Comparison of ENCODE assay signal across 33 mouse cellular contexts in the genomic region with DNA sequence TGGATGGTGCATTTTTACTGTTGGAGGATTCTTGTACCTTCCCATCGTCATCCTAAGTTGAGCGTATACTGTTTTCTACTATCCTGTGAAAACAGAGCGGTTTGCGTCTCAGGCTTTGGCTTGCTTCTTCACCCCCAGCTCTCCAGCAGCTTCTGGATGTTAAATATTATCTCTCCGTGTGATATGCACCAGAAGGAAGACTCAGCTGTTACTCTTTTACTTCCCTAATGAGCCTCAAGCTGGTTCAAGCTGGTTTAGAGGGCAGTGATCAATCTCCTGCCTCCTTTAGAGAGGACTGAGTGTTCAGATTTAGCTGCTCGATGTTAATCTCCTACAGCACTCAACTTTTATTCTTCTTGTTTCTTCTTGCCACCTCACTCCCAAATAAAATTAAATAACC. TPM values are rescaled to one million over a fixed set of nuclear protein-coding genes. Genes with fewer than 3 reads are reported as not detected.
DNase-seq lines count a peak whose midpoint lies in the region; ATAC-seq lines count a peak whose summit lies in the region.
"Had no signal": no experiment of that assay in that cellular context is flagged by ENCODE, and none has a peak within 500 bp of the region (broad histone marks: within the 10 kb centered on the region; RNA-seq: fewer than 3 reads in every experiment).

No protein-coding gene starts in this region.

- H3K4me1 ChIP-seq in midbrain, embryonic 11.5 days (ENCODE audit: control insufficient read depth, insufficient read depth, low read length), result peaks cover 33% of the 10 kb centered on the region
- peaks cover 13% of the 10 kb centered on the region for H3K4me1 ChIP-seq in midbrain, embryonic 14.5 days (ENCODE audit: control insufficient read depth, insufficient read depth, low read length)

- no peak overlapping the region for H3K4me3 ChIP-seq in midbrain, embryonic 11.5 days (ENCODE audit: low read depth, low read length)
- no peak overlapping the region for H3K4me3 ChIP-seq in midbrain, embryonic 14.5 days (replicated peaks; ENCODE audit: low read depth, low read length)
- H3K4me3 ChIP-seq: embryonic facial prominence, embryonic 10.5 days; embryonic facial prominence, embryonic 15.5 days; forebrain, embryonic 12.5 days; heart, embryonic 10.5 days; heart, embryonic 15.5 days; layer of hippocampus, adult 2 months; limb, embryonic 13.5 days; lung, embryonic 15.5 days; midbrain, embryonic 12.5 days had no signal

- DNase-seq in frontal cortex, postnatal 36 days (ENCODE audit: low spot score in 2 of 2), result no peak
- DNase-seq in midbrain, embryonic 11.5 days (ENCODE audit: low spot score, missing footprints), result no peak
- no peak for DNase-seq in midbrain, embryonic 14.5 days
- DNase-seq in kidney, postnatal 14 days, result peak; percentile 75
- DNase-seq in ovary, postnatal 14 days (ENCODE audit: low spot score), result no peak
- no peak for DNase-seq in left cerebral cortex, adult 8-10 months (ENCODE audit: low spot score in 2 of 2)
- DNase-seq in right cerebral cortex, postnatal 36 days (ENCODE audit: low spot score in 2 of 2), result no peak
- DNase-seq: adrenal gland, adult 8-10 months; cerebellum, adult 8-10 months; cerebellum, postnatal 25 days; forebrain, postnatal 0 days; gastrocnemius, postnatal 25 days; heart, adult 11 months; retina, postnatal 1 day; right cerebral cortex, postnatal 14 days; spleen, adult 18-20 months; thymus, adult 18-20 months; thymus, postnatal 25 days had no signal

- peak; percentile 32; the same call in 1 of the 2 replicates for ATAC-seq in frontal cortex, adult (ENCODE audit: low TSS enrichment)
- no peak for ATAC-seq in midbrain, embryonic 11.5 days (ENCODE audit: low FRiP score)
- no peak for ATAC-seq in midbrain, embryonic 14.5 days (ENCODE audit: low FRiP score, low TSS enrichment)
- ATAC-seq: activated CD4-positive, CD25-positive, alpha-beta regulatory T cell, adult 4 months; forebrain, postnatal 0 days; intestine, embryonic 16.5 days had no signal

- H3K36me3 ChIP-seq in midbrain, embryonic 11.5 days (ENCODE audit: control insufficient read depth, insufficient read depth, low read length), result no peaks in the 10 kb centered on the region
- no peaks in the 10 kb centered on the region for H3K36me3 ChIP-seq in midbrain, embryonic 14.5 days (ENCODE audit: control insufficient read depth, insufficient read depth, low read length)
- H3K36me3 ChIP-seq: embryonic facial prominence, embryonic 10.5 days; embryonic facial prominence, embryonic 15.5 days; forebrain, embryonic 12.5 days; heart, embryonic 10.5 days; heart, embryonic 15.5 days; limb, embryonic 13.5 days; lung, embryonic 15.5 days; midbrain, embryonic 12.5 days had no signal

- no peak overlapping the region for H3K4me2 ChIP-seq in midbrain, embryonic 11.5 days
- H3K4me2 ChIP-seq in midbrain, embryonic 14.5 days (ENCODE audit: low read length), result no peak overlapping the region
- H3K4me2 ChIP-seq: embryonic facial prominence, embryonic 15.5 days; forebrain, embryonic 12.5 days; heart, embryonic 15.5 days; limb, embryonic 13.5 days; liver, embryonic 11.5 days; lung, embryonic 15.5 days; midbrain, embryonic 12.5 days had no signal

- 82% methylated on average over 6 of the region's 6 CpGs for WGBS in midbrain, embryonic 11.5 days
- 79% methylated on average over 6 of the region's 6 CpGs for WGBS in midbrain, embryonic 14.5 days

- no peaks in the 10 kb centered on the region; the same call in 1 of the 2 replicates for H3K27me3 ChIP-seq in midbrain, embryonic 11.5 days (ENCODE audit: control insufficient read depth, insufficient read depth, low read length)
- H3K27me3 ChIP-seq in midbrain, embryonic 14.5 days (ENCODE audit: control insufficient read depth, insufficient read depth, low read length), result no peaks in the 10 kb centered on the region
- H3K27me3 ChIP-seq: CH12.LX; heart, embryonic 15.5 days; lung, embryonic 15.5 days had no signal

- no peaks in the 10 kb centered on the region for H3K9me3 ChIP-seq in midbrain, embryonic 11.5 days (ENCODE audit: control insufficient read depth, low read length)
- no peaks in the 10 kb centered on the region for H3K9me3 ChIP-seq in midbrain, embryonic 14.5 days (ENCODE audit: control insufficient read depth, low read length)
- H3K9me3 ChIP-seq: embryonic facial prominence, embryonic 10.5 days; embryonic facial prominence, embryonic 15.5 days; forebrain, embryonic 12.5 days; heart, embryonic 10.5 days; heart, embryonic 15.5 days; limb, embryonic 13.5 days; lung, embryonic 15.5 days; midbrain, embryonic 12.5 days had no signal

- no peak overlapping the region for H3K9ac ChIP-seq in midbrain, embryonic 11.5 days (ENCODE audit: low read length)
- no peak overlapping the region for H3K9ac ChIP-seq in midbrain, embryonic 14.5 days (replicated peaks; ENCODE audit: low read length)
- H3K9ac ChIP-seq: embryonic facial prominence, embryonic 15.5 days; forebrain, embryonic 12.5 days; forebrain, postnatal 0 days; heart, embryonic 15.5 days; limb, embryonic 13.5 days; lung, embryonic 15.5 days; midbrain, embryonic 12.5 days had no signal

- H3K27ac ChIP-seq in midbrain, embryonic 11.5 days (ENCODE audit: low read depth, low read length), result peak overlapping the region; percentile 22; the same call in 1 of the 2 replicates
- no peak overlapping the region for H3K27ac ChIP-seq in midbrain, embryonic 14.5 days (replicated peaks; ENCODE audit: low read depth, low read length)
- H3K27ac ChIP-seq: embryonic facial prominence, embryonic 10.5 days; embryonic facial prominence, embryonic 15.5 days; forebrain, embryonic 12.5 days; heart, embryonic 10.5 days; heart, embryonic 15.5 days; layer of hippocampus, adult 2 months; limb, embryonic 13.5 days; lung, embryonic 15.5 days; midbrain, embryonic 12.5 days had no signal

RNA-seq across cellular contexts. Expression of a gene that starts 3.5 kb away (rescaled TPM):
- 7.4 and 8.3 TPM in 2 replicates for polyA plus RNA-seq in midbrain, embryonic 11.5 days (2014; fragmentation: Nextera tagmentation; extraction: Ambion mirVana)
- 6.2 and 7.6 TPM in 2 replicates for polyA plus RNA-seq in midbrain, embryonic 14.5 days (2014; fragmentation: Nextera tagmentation; extraction: Ambion mirVana)
- 1 to 10 TPM; 5.4 to 8.3 (median 7.5) TPM for total RNA-seq in left cerebral cortex, adult 8-10 months (2022)

RNA-seq across cellular contexts. Expression of a gene that starts 42.5 kb away (rescaled TPM):
- polyA plus RNA-seq in midbrain, embryonic 11.5 days (2014; fragmentation: Nextera tagmentation; extraction: Ambion mirVana), result 20.8 and 23.8 TPM in 2 replicates
- 48.8 and 64.2 TPM in 2 replicates for polyA plus RNA-seq in midbrain, embryonic 14.5 days (2014; fragmentation: Nextera tagmentation; extraction: Ambion mirVana)
- total RNA-seq in left cerebral cortex, adult 8-10 months (2022), result 10 to 100 TPM; 72.5 to 78.8 (median 74.9) TPM

RNA-seq across cellular contexts. Expression of a gene that starts 51.7 kb away (rescaled TPM):
- polyA plus RNA-seq in midbrain, embryonic 11.5 days (2014; fragmentation: Nextera tagmentation; extraction: Ambion mirVana), result 0.55 and 0.80 TPM in 2 replicates
- polyA plus RNA-seq in midbrain, embryonic 14.5 days (2014; fragmentation: Nextera tagmentation; extraction: Ambion mirVana), result 0.20 and 0.34 TPM in 2 replicates
- total RNA-seq in left cerebral cortex, adult 8-10 months (2022), result 1 to 10 TPM in 2 of 4 experiments, under 1 TPM in 2; 0.89 to 1.1 (median 1.0) TPM
- total RNA-seq: monocyte, adult 5-6 weeks had no signal
